Mouse (Mus musculus): Measurements from ENCODE around the gene Tnfrsf22. TPM values are rescaled to one million over a fixed set of nuclear protein-coding genes. Genes with fewer than 3 reads are reported as not detected.
A peak's percentile ranks its signal among the peaks of the same experiment; 100 is the strongest.

Tnfrsf22 gene
- total RNA-seq, 2 experiments from 2014 or later: 3.5 to 3.9 TPM

DNA sequence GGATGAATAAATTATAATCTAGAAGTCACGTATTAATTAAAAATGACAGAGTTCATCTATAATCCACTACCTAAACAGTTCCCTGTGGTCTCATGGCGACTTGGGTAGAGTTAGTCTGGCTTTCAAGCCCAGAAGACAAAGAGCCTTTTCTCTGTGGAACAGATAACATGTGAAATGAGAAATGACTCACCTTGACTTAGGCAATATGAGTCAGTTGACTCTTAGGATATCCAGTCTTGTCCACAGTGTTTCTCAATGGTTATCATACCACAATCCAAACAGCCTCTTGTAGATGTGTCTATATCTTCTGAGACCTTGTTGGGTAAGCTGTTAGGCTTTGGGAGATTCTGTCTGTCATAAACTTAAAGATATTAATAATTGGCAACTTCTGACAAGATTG lies 18.0 kb downstream of the Tnfrsf22 start:
- no peak for DNase-seq

DNA sequence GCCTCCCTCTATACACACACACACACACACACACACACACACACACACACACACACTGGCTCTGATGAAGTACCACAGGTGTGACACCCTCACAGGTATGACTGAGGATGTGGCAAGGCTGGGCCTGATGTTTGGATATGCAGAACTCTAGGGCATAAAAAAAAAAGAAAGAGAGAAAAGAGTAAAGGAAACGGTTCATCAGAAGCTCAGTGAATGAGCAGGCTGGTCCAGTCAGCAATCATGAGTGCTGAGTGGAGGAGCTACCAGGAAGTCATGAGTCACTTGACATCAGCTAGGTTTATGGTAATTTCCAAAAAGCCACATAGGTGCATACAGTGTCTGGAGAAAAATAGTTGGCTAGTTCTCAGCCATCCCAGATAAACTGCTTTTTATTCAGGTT lies 20.0 kb downstream of the Tnfrsf22 start:
- DNase-seq: no peak

DNA sequence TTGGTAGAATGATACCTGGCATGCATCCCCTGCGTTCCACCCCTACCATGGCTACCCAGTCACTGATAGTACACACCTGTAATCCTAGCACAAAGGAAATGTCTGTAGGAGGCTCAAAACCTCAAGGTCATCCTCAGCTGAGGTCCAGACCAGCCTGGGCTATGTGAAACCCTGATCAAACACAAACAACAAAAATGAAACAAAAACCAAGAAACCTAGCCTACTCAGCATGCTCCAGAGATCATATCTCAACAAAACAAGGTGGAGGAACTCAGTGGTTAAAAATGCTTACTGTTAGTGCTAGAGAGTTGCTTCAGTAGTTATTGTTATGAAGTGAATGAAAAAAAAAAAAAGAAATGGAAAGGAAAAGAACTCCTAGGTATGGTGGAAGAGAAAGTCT lies 20.9 kb downstream of the Tnfrsf22 start, which contains the start of gene Tnfrsf26:
TSS of gene Tnfrsf26 (minus strand) at position 183 of the 400 bp plus-strand sequence.
- DNase-seq: no peak

- DNase-seq: no peak
Measured at GRCm38 (mm10) chr7:143627555-143628286, 21.7 kb downstream of the Tnfrsf22 start.

DNA sequence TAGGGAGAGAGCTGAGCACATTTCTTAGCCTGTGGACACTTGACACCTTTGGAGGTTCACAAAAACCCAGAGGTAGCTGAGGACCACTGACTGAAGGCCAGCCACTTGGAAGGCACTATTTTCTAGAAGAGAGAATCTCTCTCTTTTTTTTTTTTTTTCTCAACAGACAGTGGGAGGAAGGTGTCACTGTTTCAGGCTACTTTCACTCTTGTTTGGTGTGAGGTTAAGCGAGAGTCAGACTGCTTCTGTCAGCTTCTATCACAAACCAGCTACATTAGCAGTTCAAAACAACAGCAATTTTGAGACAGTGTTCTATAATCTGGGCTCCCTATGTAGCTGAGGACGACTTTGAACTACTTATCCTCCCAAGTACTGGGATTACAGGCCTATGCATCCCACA lies 23.3 kb downstream of the Tnfrsf22 start:
- no peak for DNase-seq

DNA sequence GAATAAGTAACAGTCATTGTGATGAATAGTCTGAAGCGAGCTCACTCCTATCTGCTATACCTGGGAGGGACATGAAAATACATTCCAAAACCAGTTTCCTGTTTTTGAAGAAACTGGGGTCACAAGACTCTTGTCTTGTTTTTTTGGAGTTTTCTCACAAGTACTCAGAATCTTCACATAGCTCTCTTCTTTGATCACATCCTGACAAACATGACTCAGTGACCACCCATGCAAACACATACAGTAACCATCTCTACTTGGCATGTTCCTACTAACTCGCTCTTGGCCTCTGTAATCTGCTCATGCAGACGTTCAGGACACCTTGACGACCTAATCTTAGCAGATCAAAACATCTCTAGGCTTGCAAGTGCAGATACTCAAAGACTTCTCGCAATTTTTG lies 24.3 kb downstream of the Tnfrsf22 start:
- DNase-seq: no peak

DNA sequence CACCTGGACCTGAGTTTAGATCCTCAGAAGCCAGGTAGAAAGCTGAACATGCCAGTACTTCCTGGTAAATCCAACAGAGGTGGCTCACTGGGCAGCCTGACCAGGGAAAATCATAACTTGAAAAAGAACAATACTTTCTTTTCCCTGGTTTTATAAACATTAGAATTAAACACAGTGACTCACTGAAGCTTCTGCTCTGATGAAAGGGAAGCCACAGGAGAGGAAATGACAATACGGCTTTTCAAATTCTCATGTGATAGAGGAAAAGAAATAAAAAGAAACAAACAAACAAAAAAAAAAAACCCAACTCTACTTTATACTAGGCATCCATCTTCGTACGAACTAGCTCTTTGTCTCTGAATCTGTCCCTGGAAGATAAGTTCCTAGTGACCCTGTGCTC lies 24.9 kb downstream of the Tnfrsf22 start:
- no peak for DNase-seq

DNA sequence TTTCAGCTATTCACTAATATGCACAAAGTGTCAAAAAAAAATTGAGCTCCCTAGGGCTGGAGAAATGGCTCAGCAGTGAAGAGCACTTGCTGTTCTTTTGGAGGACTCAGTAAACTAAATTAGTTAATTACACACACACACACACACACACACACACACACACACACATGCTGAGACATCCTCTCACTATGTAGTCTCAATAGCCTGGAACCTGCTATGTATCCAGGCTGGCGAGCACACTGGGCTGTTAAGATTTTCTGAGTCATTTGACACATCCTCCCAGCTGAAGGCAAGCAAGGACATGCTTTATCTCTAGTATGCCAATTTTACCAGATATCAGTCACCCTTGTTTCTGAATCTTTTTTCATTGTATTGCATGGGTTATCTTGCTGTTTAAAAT lies 28.5 kb downstream of the Tnfrsf22 start:
- peak in 1 of 2 experiments; percentile 21 for DNase-seq

DNA sequence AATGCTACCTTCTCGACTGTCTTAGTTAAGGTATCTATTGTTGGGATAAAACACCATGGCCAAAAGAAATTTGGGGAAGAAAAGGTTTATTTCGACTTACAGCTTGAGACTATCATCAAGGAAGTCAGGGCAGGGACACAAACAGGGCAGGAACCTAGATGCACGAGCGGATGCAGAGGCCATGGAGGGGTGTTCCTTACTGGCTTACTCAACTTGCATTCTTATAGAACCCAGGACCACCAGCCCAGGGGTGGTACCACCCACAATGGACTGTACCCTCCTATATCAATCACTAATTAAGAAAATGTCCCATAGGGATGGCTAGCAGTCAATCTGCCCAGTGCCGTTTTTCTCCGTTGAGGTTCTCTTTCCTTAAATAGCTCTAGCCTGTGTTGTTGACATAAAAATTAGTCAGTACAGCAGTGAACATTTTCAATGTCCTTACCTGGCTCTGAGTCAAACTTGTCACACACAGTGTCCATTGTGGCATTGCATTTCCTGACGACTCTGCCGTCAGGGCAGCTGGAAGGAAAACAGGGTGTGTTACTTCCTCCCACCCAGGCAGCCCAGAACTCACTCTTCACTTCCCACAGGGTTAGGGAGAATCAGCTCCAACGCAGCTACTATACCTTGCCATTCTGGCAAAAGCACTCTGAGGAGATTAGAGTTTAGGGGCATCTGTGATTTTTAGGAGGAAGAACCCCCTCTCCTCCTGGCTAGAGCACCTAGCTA lies 34.9 kb downstream of the Tnfrsf22 start:
- peak; percentile 28 to 41 for DNase-seq

DNA sequence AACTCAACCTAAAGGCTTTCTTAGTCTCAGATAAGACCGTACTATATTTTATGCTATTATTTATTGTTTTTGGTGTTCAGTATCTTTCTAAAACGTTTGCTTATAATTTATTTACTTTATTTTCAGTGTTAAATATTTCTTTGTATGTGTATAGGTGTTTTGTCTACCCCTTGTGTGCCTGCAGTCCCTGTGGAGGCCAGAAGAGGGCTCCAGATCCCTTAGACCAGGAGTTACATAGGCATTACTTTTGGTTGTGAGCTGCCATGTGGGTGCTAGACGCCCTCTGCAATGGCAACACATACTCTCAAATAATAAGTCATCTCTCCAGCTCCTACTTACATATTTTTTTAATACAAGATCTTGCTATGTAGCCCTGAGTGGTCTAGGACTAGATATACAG lies 37.2 kb downstream of the Tnfrsf22 start:
- peak in 1 of 2 experiments; percentile 10 for DNase-seq

GRCm38 (mm10) chr7:143605321-143605720 lies 44.1 kb downstream of the Tnfrsf22 start:
- no peak for DNase-seq

- DNase-seq: no peak
Measured at GRCm38 (mm10) chr7:143604889-143605288, 44.6 kb downstream of the Tnfrsf22 start.

DNA sequence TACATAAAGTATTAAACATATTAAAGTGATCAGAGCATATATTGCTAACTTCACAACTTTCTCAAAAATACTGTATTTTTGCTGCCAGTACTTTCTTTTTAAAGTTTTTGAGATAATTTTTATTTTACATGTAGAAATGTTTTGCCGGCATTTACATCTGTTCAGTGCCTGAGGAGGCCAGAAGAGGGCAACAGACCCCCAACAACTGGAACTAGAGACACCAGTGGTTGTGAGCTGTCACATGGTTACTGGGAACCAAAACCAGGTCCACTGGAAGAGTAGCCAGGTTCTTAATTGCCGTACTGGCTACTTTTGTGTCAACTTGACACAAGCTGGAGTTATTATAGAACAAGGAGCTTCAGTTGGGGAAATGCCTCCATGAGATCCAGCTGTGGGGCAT lies 47.8 kb downstream of the Tnfrsf22 start:
- DNase-seq: no peak

GRCm38 (mm10) chr7:143600231-143600740 lies 49.2 kb downstream of the Tnfrsf22 start:
- DNase-seq: no peak

- DNase-seq: peak; percentile 97
Measured at GRCm38 (mm10) chr7:143599428-143600230, 49.8 kb downstream of the Tnfrsf22 start, which contains the start of gene Cars. TSS of gene Cars (minus strand) at chr7:143600090.

DNA sequence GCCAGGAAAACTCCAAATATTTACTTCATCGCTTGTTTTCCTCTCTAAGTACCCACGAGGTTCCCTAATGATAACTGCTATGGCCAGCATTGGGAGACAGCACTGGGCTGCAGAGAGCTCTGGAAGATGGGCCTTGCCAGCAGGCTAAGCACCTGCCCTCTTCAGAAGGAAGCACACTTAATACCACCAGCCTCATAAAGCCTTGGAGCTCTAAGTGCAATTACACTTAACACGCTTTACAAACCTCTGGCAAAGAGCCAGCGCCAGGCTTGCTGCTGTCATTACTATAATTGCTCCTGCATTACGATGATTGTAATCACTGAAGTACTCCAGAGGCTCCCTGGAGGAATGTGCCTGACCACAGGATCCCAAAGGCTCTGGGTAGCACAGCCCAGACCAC lies 54.6 kb downstream of the Tnfrsf22 start:
- DNase-seq: no peak

DNA sequence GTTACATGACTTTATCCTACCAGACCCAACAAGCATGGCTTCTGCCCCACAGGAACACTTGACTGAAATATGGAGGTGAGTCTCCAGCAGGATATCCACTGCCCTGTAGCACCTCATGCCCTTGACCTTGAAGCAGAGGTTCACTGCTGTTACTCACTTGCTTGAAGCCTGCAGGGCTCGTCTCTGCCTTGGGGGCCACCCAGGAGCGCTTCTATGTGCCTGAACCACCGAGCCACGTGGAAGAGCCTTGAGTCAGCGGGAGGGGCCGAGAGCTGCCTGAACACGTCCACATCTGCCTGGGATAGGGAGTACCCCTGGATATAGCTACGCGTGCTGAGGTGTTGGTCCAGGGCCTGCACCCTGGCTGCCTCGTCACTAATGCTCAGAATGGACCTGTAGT lies 57.2 kb downstream of the Tnfrsf22 start:
- DNase-seq: no peak

GRCm38 (mm10) chr7:143588006-143588405 lies 61.5 kb downstream of the Tnfrsf22 start:
- DNase-seq: peak in 1 of 2 experiments; percentile 12

GRCm38 (mm10) chr7:143587586-143587985 lies 61.9 kb downstream of the Tnfrsf22 start:
- DNase-seq: peak in 1 of 2 experiments; percentile 14
